Mouse (Mus musculus): ENCODE data around the gene Crmp1.

- TF ChIP-seq CTCF (IDR thresholded peaks at IDR 0.05; ENCODE audit: borderline replicate concordance, insufficient read depth, low read depth, low read length) (no peak; the same call in 1 of the 2 replicates), POLR2A (IDR thresholded peaks at IDR 0.05; ENCODE audit: borderline replicate concordance, insufficient read depth, low read length) (peak; percentile 98)
Measured at GRCm38 (mm10) chr5:37241651-37242151, at the start of gene Crmp1.
